Mouse (Mus musculus) embryonic fibroblast, embryonic 13.5 days (primary cell): ENCODE measurements around the gene Psmd3.

Experiments
- CTCF ChIP-seq: IDR thresholded peaks from 2 replicates; pipeline ENCODE4 v1.5.1; 2011; ENCODE audit warnings: mild to moderate bottlenecking, control low read depth, low read length, moderate library complexity, borderline replicate concordance; ENCODE audit not compliant: insufficient read depth
- POLR2A ChIP-seq: IDR thresholded peaks from 2 replicates; pipeline ENCODE4 v1.6.1; 2011; ENCODE audit warnings: low read depth, mild to moderate bottlenecking, control low read depth, low read length, moderate library complexity

DNA sequence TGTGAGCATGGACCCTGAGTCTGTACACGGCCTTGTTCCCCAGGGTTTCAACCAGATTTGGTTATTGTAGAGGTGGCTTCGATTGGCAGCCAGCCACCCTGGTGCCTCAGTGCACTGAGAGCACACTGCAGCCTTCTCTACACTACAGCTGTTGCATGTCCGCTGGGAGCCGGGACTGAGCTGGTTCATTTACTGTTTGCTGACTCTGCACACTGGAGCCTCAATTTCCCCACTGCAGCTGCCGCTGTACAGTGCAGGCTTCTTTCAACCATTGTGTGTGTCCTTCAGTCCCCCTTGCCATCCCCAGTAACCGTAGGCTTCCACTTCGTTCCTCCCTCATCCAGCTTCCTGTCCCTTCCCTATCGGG, 57.7 kb downstream of the Psmd3 start:
- TF ChIP-seq CTCF = no peak
- TF ChIP-seq POLR2A = no peak
